Mouse (Mus musculus) macrophage (primary cell): ENCODE measurements around the gene Taar4. TPM values are rescaled to one million over a fixed set of nuclear protein-coding genes. Genes with fewer than 3 reads are reported as not detected.

Experiments used
- H3K27ac ChIP-seq: fragments of 350-480 bp; formaldehyde crosslinking; 2 replicates; pipeline ENCODE4 v1.9.0; 2021
- H3K36me3 ChIP-seq: fragments of 350-480 bp; formaldehyde crosslinking; 2 replicates; pipeline ENCODE4 v1.9.0; 2021; ENCODE audit errors: inconsistent target
- H3K4me3 ChIP-seq: fragments of 350-480 bp; formaldehyde crosslinking; 2 replicates; pipeline ENCODE4 v1.9.0; 2021; ENCODE audit errors: inconsistent target
- H3K79me2 ChIP-seq: fragments of 350-480 bp; formaldehyde crosslinking; 2 replicates; pipeline ENCODE4 v1.9.0; 2021; ENCODE audit errors: inconsistent target
- WGBS: methylation state at CpG from one replicate; pipeline ENCODE4 v1.1.7; 2026; ENCODE audit warnings: inconsistent platforms; ENCODE audit not compliant: missing documents; 5-methylcytosine and 5-hydroxymethylcytosine counted together
- polyA plus RNA-seq: library from polyadenylated mRNA; stranded (reverse); fragments of 250-400 nt; gene quantifications from 3 replicates; pipeline ENCODE4 v1.2.4, GENCODE M21; 2018; ENCODE audit warnings: inconsistent platforms

Taar4 gene
- polyA plus RNA-seq, 1 experiment from 2014 or later, result not detected

- Histone ChIP-seq H3K4me3 (no peak overlapping the region), H3K36me3 (no peaks in the 10 kb centered on the region), H3K27ac (no peak overlapping the region), H3K79me2 (no peaks in the 10 kb centered on the region)
- WGBS, result 88% methylated on average over 4 of the region's 4 CpGs
Observed at GRCm38 (mm10) chr10:23977958-23978357, 17.7 kb downstream of the Taar4 start.

GRCm38 (mm10) chr10:23978901-23979705, 18.8 kb downstream of the Taar4 start:
- no peaks in the 10 kb centered on the region for H3K36me3 ChIP-seq
- WGBS, result 56% methylated on average over 13 of the region's 16 CpGs
- no peaks in the 10 kb centered on the region for H3K79me2 ChIP-seq

GRCm38 (mm10) chr10:23985546-23985945, 25.3 kb downstream of the Taar4 start, which contains the start of gene Taar6:
Gene Taar6 (minus strand): TSS chr10:23985646.
- H3K36me3 ChIP-seq, result no peaks in the 10 kb centered on the region
- no peak within 1 kb of the TSS for H3K4me3 ChIP-seq
- 91% methylated on average over 8 of the region's 8 CpGs for WGBS

More at GRCm38 (mm10) chr10:23978901-23979705, 18.8 kb downstream of the Taar4 start:
- H3K4me3 ChIP-seq, result no peak overlapping the region
- no peak overlapping the region for H3K27ac ChIP-seq

DNA sequence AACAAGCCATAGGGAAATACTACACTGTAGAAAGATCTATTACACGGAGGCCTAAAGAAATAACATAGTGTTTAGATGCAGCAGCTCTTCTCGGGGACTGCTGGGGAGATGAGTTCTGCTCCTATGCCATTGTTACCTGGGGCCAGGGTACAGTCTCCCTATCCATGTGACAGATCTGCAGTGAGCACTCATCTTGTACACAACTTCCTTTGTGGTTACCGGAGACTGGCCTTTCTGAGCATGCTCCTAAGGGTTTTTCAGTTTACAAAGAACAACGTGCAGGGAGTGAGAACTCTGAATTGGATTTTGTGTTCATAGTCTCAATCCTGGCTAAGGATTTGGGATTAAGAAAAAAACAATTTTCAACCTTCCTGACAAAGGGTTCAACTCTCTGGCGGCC, 26.1 kb downstream of the Taar4 start:
- 27% methylated on average over 5 of the region's 5 CpGs for WGBS
- H3K36me3 ChIP-seq, result no peaks in the 10 kb centered on the region
- no peak overlapping the region for H3K4me3 ChIP-seq
- no peaks in the 10 kb centered on the region for H3K79me2 ChIP-seq
- H3K27ac ChIP-seq, result no peak overlapping the region

More at GRCm38 (mm10) chr10:23985546-23985945, 25.3 kb downstream of the Taar4 start, which contains the start of gene Taar6:
- Histone ChIP-seq H3K27ac (no peak within 1 kb of the TSS), H3K79me2 (no peaks in the 10 kb centered on the region)

DNA sequence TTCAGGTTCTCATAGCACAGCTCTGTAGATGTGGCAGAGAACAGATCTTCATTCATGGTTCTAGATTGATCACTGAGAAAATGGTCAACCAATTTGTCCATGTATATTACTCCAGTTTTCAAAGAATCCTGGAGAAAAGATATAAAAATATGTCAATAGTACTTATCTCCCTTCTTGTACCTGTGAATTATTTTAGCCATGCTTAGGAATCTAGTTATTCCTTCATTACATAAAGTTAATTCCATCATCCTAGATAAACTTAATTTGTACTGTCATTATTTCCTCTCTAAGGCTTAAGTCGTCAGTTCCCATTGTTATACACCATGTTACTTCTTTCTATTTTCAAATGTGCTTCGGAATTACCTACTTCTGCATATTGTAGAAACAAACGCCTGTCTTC, 33.1 kb downstream of the Taar4 start, which contains the start of gene Taar7a:
TSS of gene Taar7a (minus strand) at position 101 of the 400 bp plus-strand sequence.
- Histone ChIP-seq H3K79me2 (no peaks in the 10 kb centered on the region), H3K4me3 (no peak within 1 kb of the TSS), H3K36me3 (no peaks in the 10 kb centered on the region), H3K27ac (no peak within 1 kb of the TSS)
- WGBS, result 92% methylated on average over 3 of the region's 3 CpGs

GRCm38 (mm10) chr10:23999639-24000038, 39.3 kb downstream of the Taar4 start, which contains the start of gene Taar7b:
Gene Taar7b (plus strand): TSS chr10:23999939.
- Histone ChIP-seq H3K4me3 (no peak within 1 kb of the TSS), H3K36me3 (no peaks in the 10 kb centered on the region), H3K27ac (no peak within 1 kb of the TSS), H3K79me2 (no peaks in the 10 kb centered on the region)
- WGBS, result 92% methylated on average over 1 of the region's 1 CpGs

DNA sequence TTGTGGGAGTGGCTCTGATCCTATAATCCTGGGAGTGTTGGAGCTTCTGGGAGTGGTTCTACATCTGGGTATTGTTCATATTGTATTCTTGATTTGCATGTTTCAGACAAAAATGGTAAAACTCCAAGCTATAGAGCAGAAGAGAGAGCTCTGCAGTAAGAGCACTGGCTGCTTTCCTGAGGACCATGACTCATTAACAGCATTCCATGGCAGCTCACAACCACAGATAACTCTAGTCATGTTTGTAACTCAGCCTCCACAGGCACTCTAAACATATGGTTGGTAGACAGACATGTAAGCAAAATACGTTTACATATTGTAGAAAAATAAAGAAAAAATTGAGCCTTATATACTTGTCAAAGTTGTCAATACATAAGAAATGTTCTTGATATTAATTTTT, 46.1 kb downstream of the Taar4 start:
- no peak overlapping the region for H3K27ac ChIP-seq
- 83% methylated on average over 1 of the region's 1 CpGs for WGBS
- H3K36me3 ChIP-seq, result no peaks in the 10 kb centered on the region
- no peaks in the 10 kb centered on the region for H3K79me2 ChIP-seq
- no peak overlapping the region for H3K4me3 ChIP-seq

GRCm38 (mm10) chr10:24007034-24007433, 46.7 kb downstream of the Taar4 start:
- no peak overlapping the region for H3K4me3 ChIP-seq
- H3K36me3 ChIP-seq, result no peaks in the 10 kb centered on the region
- no peaks in the 10 kb centered on the region for H3K79me2 ChIP-seq
- WGBS, result 71% methylated on average over 2 of the region's 2 CpGs
- H3K27ac ChIP-seq, result no peak overlapping the region

DNA sequence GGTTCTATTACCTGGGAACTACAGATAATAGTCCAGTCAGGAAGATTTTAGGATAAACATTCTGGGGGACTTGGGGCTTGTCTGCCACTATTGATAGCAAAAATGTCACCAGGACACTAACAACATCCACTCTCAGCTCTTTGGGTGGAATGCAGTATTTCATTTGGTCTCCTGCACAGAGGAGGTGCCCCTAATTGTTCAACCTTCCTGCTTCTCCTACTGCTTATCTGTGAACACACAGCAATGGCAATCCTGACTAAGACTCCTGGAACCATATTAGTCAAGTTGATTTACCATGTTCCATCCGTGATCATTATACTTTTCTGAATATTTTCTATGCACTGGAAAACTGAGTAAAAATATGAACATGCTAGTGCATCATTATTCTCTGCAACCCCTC, 47.8 kb downstream of the Taar4 start:
- no peak overlapping the region for H3K27ac ChIP-seq
- WGBS, result 88% methylated on average over 1 of the region's 1 CpGs

More for the DNA sequence above, 47.8 kb downstream of the Taar4 start:
- no peaks in the 10 kb centered on the region for H3K36me3 ChIP-seq
- H3K79me2 ChIP-seq, result no peaks in the 10 kb centered on the region
- no peak overlapping the region for H3K4me3 ChIP-seq

Other genes starting within 250 kb of the Taar4 start
- gene Rps12, start 173.2 kb upstream of the Taar4 start, polyA plus RNA-seq, result 762 to 2,105 TPM (median 1,911 TPM) in 3 replicates
- 1.3 to 1.5 TPM (median 1.4 TPM) in 3 replicates for gene Slc18b1, start 163.5 kb upstream of the Taar4 start, polyA plus RNA-seq
- 0.67 to 5.3 TPM (median 1.7 TPM) in 3 replicates for gene Vnn3, start 109.0 kb upstream of the Taar4 start, polyA plus RNA-seq
- not detected in 3 replicates for gene Vnn1, start 65.8 kb upstream of the Taar4 start, polyA plus RNA-seq
- gene Taar1, start 40.1 kb upstream of the Taar4 start, polyA plus RNA-seq, result not detected in 3 replicates
- gene Taar2, start 21.9 kb upstream of the Taar4 start, polyA plus RNA-seq, result not detected in 3 replicates
- not detected in 3 replicates for gene Taar3, start 10.9 kb upstream of the Taar4 start, polyA plus RNA-seq
- gene Taar5, start 10.2 kb downstream of the Taar4 start, polyA plus RNA-seq, result not detected in 3 replicates
- gene Taar6, start 25.2 kb downstream of the Taar4 start, polyA plus RNA-seq, result not detected in 3 replicates
- not detected in 3 replicates for gene Taar7a, start 33.0 kb downstream of the Taar4 start, polyA plus RNA-seq
- not detected in 3 replicates for gene Taar7b, start 39.4 kb downstream of the Taar4 start, polyA plus RNA-seq
- not detected in 3 replicates for gene Taar7d, start 66.7 kb downstream of the Taar4 start, polyA plus RNA-seq
- gene Taar7e, start 77.1 kb downstream of the Taar4 start, polyA plus RNA-seq, result not detected in 3 replicates
- not detected in 3 replicates for gene Taar7f, start 89.0 kb downstream of the Taar4 start, polyA plus RNA-seq
- not detected in 3 replicates for gene Taar8a, start 116.0 kb downstream of the Taar4 start, polyA plus RNA-seq
- gene Taar8b, start 131.8 kb downstream of the Taar4 start, polyA plus RNA-seq, result not detected in 3 replicates
- not detected in 3 replicates for gene Taar8c, start 141.4 kb downstream of the Taar4 start, polyA plus RNA-seq
- gene Taar9, start 149.0 kb downstream of the Taar4 start, polyA plus RNA-seq, result not detected in 3 replicates
- 163 to 202 TPM (median 186 TPM) in 3 replicates for gene Stx7, start 188.8 kb downstream of the Taar4 start, polyA plus RNA-seq